Mouse (Mus musculus): ENCODE data around the gene Zcchc24.

DNA sequence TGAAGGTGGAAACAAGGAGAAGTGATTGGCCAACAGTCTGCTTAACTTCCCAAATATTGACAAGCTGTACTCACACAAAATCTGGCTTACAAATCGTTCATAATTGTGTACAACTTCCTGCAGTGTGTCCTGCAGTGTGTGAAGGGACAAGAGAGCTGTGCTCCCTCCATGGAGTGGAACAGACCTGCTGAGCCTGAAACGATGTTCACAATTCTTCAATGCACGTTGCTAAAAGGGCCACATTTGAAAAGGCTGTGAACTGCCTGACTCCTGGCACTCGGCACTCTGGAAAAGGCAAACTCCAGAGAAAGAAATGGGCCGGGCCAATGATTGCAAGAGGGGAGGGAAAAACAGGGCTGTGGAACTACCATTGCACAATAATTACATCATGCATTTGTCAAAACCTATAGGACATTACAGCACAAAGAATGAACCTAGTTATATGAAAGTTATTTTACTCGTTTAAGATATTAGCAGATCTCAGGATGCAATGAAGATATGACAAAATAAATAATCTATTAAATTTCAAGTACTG is 22.0 kb upstream of the Zcchc24 start:
- TF ChIP-seq MYOD1 (IDR thresholded peaks at IDR 0.05; ENCODE audit: control insufficient read depth in 1 of 3, insufficient read length in 2 of 3, low read depth in 2 of 3) (no peak), POLR2A (IDR thresholded peaks at IDR 0.05; ENCODE audit: insufficient read length, low read depth) (peak; percentile 33), SRF (IDR thresholded peaks at IDR 0.05; ENCODE audit: control insufficient read depth, insufficient read length, low read depth) (no peak), TCF12 (IDR thresholded peaks at IDR 0.05; ENCODE audit: insufficient read depth, poor library complexity, severe bottlenecking) (no peak)
